Mouse (Mus musculus): ENCODE measurements around the gene Pitx2. TPM values are rescaled to one million over a fixed set of nuclear protein-coding genes. Genes with fewer than 3 reads are reported as not detected.

Gene Pitx2
- polyA plus RNA-seq, 1 experiment from 2014 or later = 24.7 TPM

GRCm38 (mm10) chr3:129204441-129205313, 5.0 kb downstream of the Pitx2 start:
- Histone ChIP-seq H3K27ac (ENCODE audit: low read length) (no peak overlapping the region), H3K36me3 (ENCODE audit: control insufficient read depth, insufficient read depth, low read length) (no peaks in the 10 kb centered on the region), H3K4me3 (ENCODE audit: low read depth, low read length) (peak overlapping the region; percentile 41), H3K4me1 (ENCODE audit: control insufficient read depth, insufficient read depth, low read length) (peaks cover 9% of the 10 kb centered on the region), H3K4me2 (replicated peaks; ENCODE audit: low read depth, low read length) (peak overlapping the region; percentile 78), H3K27me3 (ENCODE audit: control insufficient read depth, insufficient read depth, low read length) (peaks cover 51% of the 10 kb centered on the region), H3K9ac (replicated peaks; ENCODE audit: low read depth, low read length) (peak overlapping the region; percentile 21; the same call in 1 of the 2 replicates), H3K9me3 (ENCODE audit: control insufficient read depth, low read depth, low read length) (no peaks in the 10 kb centered on the region)
- ATAC-seq (ENCODE audit: insufficient number of reproducible peaks, insufficient read depth, low FRiP score, low read depth) = peak; percentile 92
- WGBS = 1% methylated on average over 48 of the region's 48 CpGs

DNA sequence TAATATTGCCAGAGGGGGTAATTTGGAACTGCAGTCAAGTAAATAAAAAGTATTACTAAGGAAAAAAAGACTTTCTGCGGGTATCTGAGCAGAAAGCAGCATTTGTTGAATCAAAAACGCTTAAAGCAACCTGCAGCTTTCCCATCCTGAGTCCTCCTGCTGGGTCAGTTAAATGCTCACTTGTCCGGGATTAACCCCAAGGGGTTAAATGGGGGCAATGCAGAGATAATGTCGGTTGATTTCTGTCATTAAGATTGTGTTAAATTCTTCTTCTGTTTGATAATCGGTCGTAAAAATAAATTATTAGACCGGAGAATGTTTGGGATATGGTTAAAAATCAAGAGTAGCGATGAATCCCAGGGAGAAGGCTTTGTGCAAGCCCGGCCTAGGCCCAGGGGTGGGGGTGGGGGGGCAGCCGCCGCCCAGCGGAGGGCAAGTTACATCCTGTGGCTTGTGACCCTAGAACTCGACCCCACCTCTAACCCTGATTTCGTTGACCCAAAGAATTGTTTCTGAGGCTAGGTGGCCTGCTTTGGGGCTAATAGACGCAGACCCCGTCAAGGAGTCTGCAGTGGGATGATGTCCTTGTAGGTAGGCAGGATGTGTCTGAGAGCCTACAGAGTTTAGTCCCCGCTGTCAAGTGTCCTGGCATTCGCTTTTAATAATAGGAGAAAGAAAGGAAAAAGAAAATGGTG, 6.0 kb downstream of the Pitx2 start:
- H3K27me3 ChIP-seq (ENCODE audit: control insufficient read depth, insufficient read depth, low read length) = peaks cover 57% of the 10 kb centered on the region
- H3K27ac ChIP-seq (ENCODE audit: low read length) = no peak overlapping the region
- no peak overlapping the region for H3K9ac ChIP-seq (replicated peaks; ENCODE audit: low read depth, low read length)
- no peak overlapping the region for H3K4me3 ChIP-seq (ENCODE audit: low read depth, low read length)
- H3K4me2 ChIP-seq (replicated peaks; ENCODE audit: low read depth, low read length) = no peak overlapping the region
- H3K9me3 ChIP-seq (ENCODE audit: control insufficient read depth, low read depth, low read length) = no peaks in the 10 kb centered on the region
- peaks cover 6% of the 10 kb centered on the region for H3K4me1 ChIP-seq (ENCODE audit: control insufficient read depth, insufficient read depth, low read length)
- ATAC-seq (ENCODE audit: insufficient number of reproducible peaks, insufficient read depth, low FRiP score, low read depth) = no peak
- WGBS = 22% methylated on average over 18 of the region's 18 CpGs
- H3K36me3 ChIP-seq (ENCODE audit: control insufficient read depth, insufficient read depth, low read length) = no peaks in the 10 kb centered on the region

DNA sequence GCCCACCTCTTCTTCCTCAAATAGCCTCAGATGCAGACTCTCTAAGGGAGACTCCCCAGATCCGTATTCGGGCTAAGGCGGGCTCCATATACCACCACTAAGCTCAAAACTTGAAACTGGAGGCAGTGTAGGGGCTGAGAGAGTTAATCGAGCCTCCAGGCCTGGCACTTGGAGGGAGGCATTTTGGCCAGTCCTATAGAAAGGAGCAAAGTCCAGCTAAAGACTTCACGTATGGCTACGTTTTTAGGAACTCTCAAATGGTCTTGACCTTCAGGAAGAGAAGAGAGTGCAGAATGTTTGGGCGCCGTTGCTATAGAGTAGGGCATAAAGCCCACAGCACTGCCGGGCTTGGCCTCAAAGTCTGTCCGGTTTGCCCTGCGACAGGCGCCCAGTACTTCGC, 7.1 kb downstream of the Pitx2 start:
- WGBS = 21% methylated on average over 13 of the region's 13 CpGs
- Histone ChIP-seq H3K4me2 (replicated peaks; ENCODE audit: low read depth, low read length) (no peak overlapping the region), H3K27me3 (ENCODE audit: control insufficient read depth, insufficient read depth, low read length) (peaks cover 56% of the 10 kb centered on the region), H3K4me3 (ENCODE audit: low read depth, low read length) (no peak overlapping the region), H3K27ac (ENCODE audit: low read length) (no peak overlapping the region), H3K4me1 (ENCODE audit: control insufficient read depth, insufficient read depth, low read length) (peaks cover 6% of the 10 kb centered on the region), H3K36me3 (ENCODE audit: control insufficient read depth, insufficient read depth, low read length) (no peaks in the 10 kb centered on the region), H3K9me3 (ENCODE audit: control insufficient read depth, low read depth, low read length) (no peaks in the 10 kb centered on the region), H3K9ac (replicated peaks; ENCODE audit: low read depth, low read length) (no peak overlapping the region)
- no peak for ATAC-seq (ENCODE audit: insufficient number of reproducible peaks, insufficient read depth, low FRiP score, low read depth)

- Histone ChIP-seq H3K9ac (replicated peaks; ENCODE audit: low read depth, low read length) (no peak overlapping the region), H3K9me3 (ENCODE audit: control insufficient read depth, low read depth, low read length) (no peaks in the 10 kb centered on the region), H3K36me3 (ENCODE audit: control insufficient read depth, insufficient read depth, low read length) (no peaks in the 10 kb centered on the region), H3K4me2 (replicated peaks; ENCODE audit: low read depth, low read length) (no peak overlapping the region), H3K4me3 (ENCODE audit: low read depth, low read length) (no peak overlapping the region), H3K4me1 (ENCODE audit: control insufficient read depth, insufficient read depth, low read length) (peaks cover 6% of the 10 kb centered on the region), H3K27me3 (ENCODE audit: control insufficient read depth, insufficient read depth, low read length) (peaks cover 61% of the 10 kb centered on the region), H3K27ac (ENCODE audit: low read length) (no peak overlapping the region)
- 20% methylated on average over 24 of the region's 24 CpGs for WGBS
- ATAC-seq (ENCODE audit: insufficient number of reproducible peaks, insufficient read depth, low FRiP score, low read depth) = no peak
Measured at GRCm38 (mm10) chr3:129207231-129208030, 7.8 kb downstream of the Pitx2 start.

GRCm38 (mm10) chr3:129208031-129208380, 8.3 kb downstream of the Pitx2 start:
- ATAC-seq (ENCODE audit: insufficient number of reproducible peaks, insufficient read depth, low FRiP score, low read depth) = no peak
- H3K36me3 ChIP-seq (ENCODE audit: control insufficient read depth, insufficient read depth, low read length) = no peaks in the 10 kb centered on the region
- H3K4me2 ChIP-seq (replicated peaks; ENCODE audit: low read depth, low read length) = no peak overlapping the region
- H3K27me3 ChIP-seq (ENCODE audit: control insufficient read depth, insufficient read depth, low read length) = peaks cover 62% of the 10 kb centered on the region
- 28% methylated on average over 7 of the region's 7 CpGs for WGBS
- H3K27ac ChIP-seq (ENCODE audit: low read length) = no peak overlapping the region
- H3K4me1 ChIP-seq (ENCODE audit: control insufficient read depth, insufficient read depth, low read length) = peaks cover 6% of the 10 kb centered on the region
- H3K9me3 ChIP-seq (ENCODE audit: control insufficient read depth, low read depth, low read length) = no peaks in the 10 kb centered on the region
- no peak overlapping the region for H3K9ac ChIP-seq (replicated peaks; ENCODE audit: low read depth, low read length)
- H3K4me3 ChIP-seq (ENCODE audit: low read depth, low read length) = no peak overlapping the region

GRCm38 (mm10) chr3:129208421-129208820, 8.7 kb downstream of the Pitx2 start:
- Histone ChIP-seq H3K27ac (ENCODE audit: low read length) (no peak overlapping the region), H3K4me2 (replicated peaks; ENCODE audit: low read depth, low read length) (no peak overlapping the region), H3K4me1 (ENCODE audit: control insufficient read depth, insufficient read depth, low read length) (peaks cover 6% of the 10 kb centered on the region), H3K9me3 (ENCODE audit: control insufficient read depth, low read depth, low read length) (no peaks in the 10 kb centered on the region), H3K9ac (replicated peaks; ENCODE audit: low read depth, low read length) (no peak overlapping the region), H3K36me3 (ENCODE audit: control insufficient read depth, insufficient read depth, low read length) (no peaks in the 10 kb centered on the region), H3K4me3 (ENCODE audit: low read depth, low read length) (no peak overlapping the region), H3K27me3 (ENCODE audit: control insufficient read depth, insufficient read depth, low read length) (peaks cover 62% of the 10 kb centered on the region)
- WGBS = 23% methylated on average over 10 of the region's 10 CpGs
- no peak for ATAC-seq (ENCODE audit: insufficient number of reproducible peaks, insufficient read depth, low FRiP score, low read depth)

DNA sequence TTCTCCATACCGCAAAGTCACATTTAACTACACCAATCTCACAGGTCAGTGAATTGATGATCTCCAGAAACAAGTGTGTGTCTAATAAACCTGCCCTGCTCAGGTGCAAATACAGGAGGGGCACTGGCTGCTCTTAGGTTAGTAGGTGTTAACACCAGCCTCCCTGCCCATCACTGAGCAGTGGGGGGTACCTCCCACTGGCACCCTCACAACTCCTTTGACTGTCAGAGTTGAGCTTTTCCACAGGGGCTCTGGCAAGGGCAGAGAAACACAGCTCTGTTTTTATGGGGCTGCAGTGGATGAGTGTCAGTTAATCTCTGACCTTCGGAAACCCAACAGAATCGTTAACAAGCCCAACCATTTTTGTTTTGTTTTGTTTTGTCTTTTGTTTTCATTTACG, 9.6 kb downstream of the Pitx2 start:
- no peak for ATAC-seq (ENCODE audit: insufficient number of reproducible peaks, insufficient read depth, low FRiP score, low read depth)
- H3K9ac ChIP-seq (replicated peaks; ENCODE audit: low read depth, low read length) = no peak overlapping the region
- 23% methylated on average over 4 of the region's 4 CpGs for WGBS
- H3K4me2 ChIP-seq (replicated peaks; ENCODE audit: low read depth, low read length) = no peak overlapping the region
- no peaks in the 10 kb centered on the region; the same call in 1 of the 2 replicates for H3K4me1 ChIP-seq (ENCODE audit: control insufficient read depth, insufficient read depth, low read length)
- H3K4me3 ChIP-seq (ENCODE audit: low read depth, low read length) = no peak overlapping the region
- H3K36me3 ChIP-seq (ENCODE audit: control insufficient read depth, insufficient read depth, low read length) = no peaks in the 10 kb centered on the region
- H3K27ac ChIP-seq (ENCODE audit: low read length) = no peak overlapping the region
- H3K9me3 ChIP-seq (ENCODE audit: control insufficient read depth, low read depth, low read length) = no peaks in the 10 kb centered on the region
- peaks cover 61% of the 10 kb centered on the region for H3K27me3 ChIP-seq (ENCODE audit: control insufficient read depth, insufficient read depth, low read length)

- 18% methylated on average over 4 of the region's 4 CpGs for WGBS
- Histone ChIP-seq H3K36me3 (ENCODE audit: control insufficient read depth, insufficient read depth, low read length) (no peaks in the 10 kb centered on the region), H3K4me1 (ENCODE audit: control insufficient read depth, insufficient read depth, low read length) (peaks cover 2% of the 10 kb centered on the region; the same call in 1 of the 2 replicates), H3K9me3 (ENCODE audit: control insufficient read depth, low read depth, low read length) (no peaks in the 10 kb centered on the region), H3K4me2 (replicated peaks; ENCODE audit: low read depth, low read length) (no peak overlapping the region), H3K9ac (replicated peaks; ENCODE audit: low read depth, low read length) (no peak overlapping the region), H3K27me3 (ENCODE audit: control insufficient read depth, insufficient read depth, low read length) (peaks cover 62% of the 10 kb centered on the region), H3K4me3 (ENCODE audit: low read depth, low read length) (no peak overlapping the region), H3K27ac (ENCODE audit: low read length) (no peak overlapping the region)
- ATAC-seq (ENCODE audit: insufficient number of reproducible peaks, insufficient read depth, low FRiP score, low read depth) = no peak
Measured at GRCm38 (mm10) chr3:129209771-129210170, 10.1 kb downstream of the Pitx2 start.
